Mouse (Mus musculus) heart, postnatal 14 days (tissue): ENCODE results near the gene Stip1. TPM values are rescaled to one million over a fixed set of nuclear protein-coding genes. Genes with fewer than 3 reads are reported as not detected.
"Not testable (repeated sequence)": the region's sequence is repeated elsewhere in the genome, so short reads cannot be mapped to it uniquely, and the experiment has no call there.

Experiments used
- DNase-seq, 2 experiments: peaks; one replicate each; pipeline ENCODE4 v3.0.0; 2021 to 2022
- intact Hi-C: fragments of 180-260 bp; cut with DNase I; formaldehyde crosslinking; loops from one replicate; pipeline ENCODE4 v1.15.1; 2025
- long read RNA-seq, 2 experiments: library from polyadenylated mRNA; stranded (forward); transcript quantifications; one replicate each; pipeline ENCODE4 v2.0.0; 2021
- total RNA-seq, 2 experiments: library from RNA; stranded (reverse); gene quantifications; 2 replicates each; pipeline ENCODE4 v1.2.3; 2021

The Stip1 gene
- total RNA-seq: 100 to 1,000 TPM in 1 of 2 experiments, 10 to 100 TPM in 1; 84.1 to 107 TPM
- long read RNA-seq, experiment 1, transcript Stip1-201 (14 exons, 2,108 nt): major isoform, 195 of 203 reads
- long read RNA-seq, experiment 1, partial matches to known transcripts: 6 of 203 reads
- long read RNA-seq, experiment 1, other reads (novel, unspliced or antisense): 2 of 203 reads
- long read RNA-seq, experiment 2, transcript Stip1-201 (14 exons, 2,108 nt): major isoform, 144 of 155 reads
- long read RNA-seq, experiment 2, partial matches to known transcripts: 7 of 155 reads
- long read RNA-seq, experiment 2, other reads (novel, unspliced or antisense): 4 of 155 reads

DNA sequence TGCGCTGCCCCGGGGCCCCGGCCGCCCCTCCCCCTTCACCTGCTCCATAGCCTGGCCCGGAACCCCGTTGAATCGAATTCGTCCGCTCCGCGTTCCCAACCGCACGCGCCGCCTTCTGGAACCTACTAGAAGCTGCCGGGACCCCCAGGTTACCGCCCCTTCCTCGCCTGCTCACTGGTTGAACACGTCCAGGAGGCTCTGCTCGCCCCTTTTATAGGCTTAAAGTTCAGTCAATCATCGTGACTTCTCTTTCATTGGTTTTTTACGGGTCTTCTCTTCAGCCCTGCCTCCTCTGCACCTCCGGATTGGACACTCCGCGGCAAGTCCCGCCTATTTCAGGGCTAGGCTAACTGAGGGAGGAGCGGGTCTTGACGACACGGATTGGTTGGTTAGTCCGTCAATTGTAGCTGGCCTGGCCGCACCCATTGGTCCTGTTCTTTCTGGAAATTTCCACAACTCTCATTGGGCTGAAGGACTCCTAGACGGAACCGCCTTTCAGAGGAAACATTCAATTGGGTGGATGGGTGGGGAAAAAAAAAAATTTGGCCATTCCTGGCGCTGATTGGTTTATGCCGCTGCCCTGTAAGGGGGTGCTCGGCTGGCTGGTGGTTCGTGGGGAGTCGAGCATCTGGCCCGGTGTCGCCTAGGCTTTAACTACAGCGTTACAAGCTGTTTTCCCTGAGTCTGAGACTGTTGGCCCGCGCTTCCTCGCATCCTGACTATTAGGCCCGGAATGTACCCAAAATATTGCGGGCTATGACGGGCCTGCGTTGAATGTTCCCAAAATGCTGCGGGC lies at the start of gene Stip1:
Gene Stip1, minus strand, starts transcription at position 127 of the 796 bp plus-strand sequence.
- peak; percentile 97 to 98 for DNase-seq
- intact Hi-C loops: no loop called here

DNA sequence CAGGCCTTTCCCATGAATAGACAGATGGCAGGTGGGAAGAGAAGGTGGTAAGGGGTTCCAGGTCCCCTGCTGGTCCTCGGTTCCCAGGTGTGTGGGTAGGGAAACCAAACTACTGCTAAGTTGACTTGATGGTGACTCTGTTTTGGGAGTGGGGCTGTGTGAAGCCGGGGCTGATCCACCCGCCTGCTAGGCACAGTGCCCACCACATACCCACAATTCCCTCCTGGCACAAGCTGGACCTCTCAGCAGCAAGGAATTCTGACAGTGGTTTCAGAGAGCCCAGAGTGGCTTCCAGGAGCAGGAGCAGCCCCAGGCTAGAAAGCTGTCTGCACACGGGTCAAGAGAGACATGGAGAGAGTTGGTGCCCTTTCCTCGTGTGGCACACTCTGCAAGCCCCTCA lies 49.3 kb upstream of the Stip1 start:
- peak in 1 of 2 experiments; percentile 50 for DNase-seq
- intact Hi-C loops: no loop called here

DNA sequence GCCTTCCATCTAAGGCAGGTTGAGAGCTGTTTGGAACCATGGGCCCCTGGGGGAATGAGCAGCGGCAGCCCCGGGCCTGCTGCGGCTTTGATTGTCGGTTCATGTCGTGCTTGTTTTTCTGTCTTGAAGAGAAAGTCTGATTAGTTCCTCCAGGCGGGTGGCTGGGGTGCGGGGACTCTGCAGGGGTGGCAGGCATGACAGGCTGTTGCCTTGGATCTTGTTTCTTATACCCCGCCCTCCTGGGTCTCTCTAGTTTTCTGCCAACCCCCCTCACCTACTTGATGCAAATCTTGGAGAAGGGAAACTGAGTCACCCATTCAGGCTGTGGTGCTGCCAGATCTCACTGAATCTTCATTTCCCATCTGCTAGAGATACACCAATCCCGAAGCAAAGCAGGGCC lies 48.8 kb upstream of the Stip1 start:
- intact Hi-C loops: no loop called here
- DNase-seq: no peak

DNA sequence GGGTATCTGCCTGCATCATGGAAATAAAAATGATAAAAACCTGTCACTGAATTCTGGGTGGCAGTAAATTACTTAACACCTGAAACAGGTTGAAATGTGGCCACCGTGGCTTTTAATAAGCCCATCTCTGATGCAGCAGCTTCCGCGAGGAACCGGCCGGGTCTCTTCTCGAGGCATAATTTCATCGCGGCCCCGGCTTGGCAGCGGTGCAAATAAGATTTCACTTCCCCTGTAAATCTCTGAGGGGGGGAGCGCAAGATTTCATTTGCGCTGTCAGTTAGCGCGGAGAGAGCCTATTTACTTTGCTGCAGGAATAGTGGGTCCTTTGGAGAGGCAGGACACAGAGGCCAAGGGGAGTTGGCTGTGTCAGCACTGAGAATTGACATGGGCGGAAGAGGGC lies 45.0 kb upstream of the Stip1 start:
- no peak for DNase-seq
- intact Hi-C loops: no loop called here

DNA sequence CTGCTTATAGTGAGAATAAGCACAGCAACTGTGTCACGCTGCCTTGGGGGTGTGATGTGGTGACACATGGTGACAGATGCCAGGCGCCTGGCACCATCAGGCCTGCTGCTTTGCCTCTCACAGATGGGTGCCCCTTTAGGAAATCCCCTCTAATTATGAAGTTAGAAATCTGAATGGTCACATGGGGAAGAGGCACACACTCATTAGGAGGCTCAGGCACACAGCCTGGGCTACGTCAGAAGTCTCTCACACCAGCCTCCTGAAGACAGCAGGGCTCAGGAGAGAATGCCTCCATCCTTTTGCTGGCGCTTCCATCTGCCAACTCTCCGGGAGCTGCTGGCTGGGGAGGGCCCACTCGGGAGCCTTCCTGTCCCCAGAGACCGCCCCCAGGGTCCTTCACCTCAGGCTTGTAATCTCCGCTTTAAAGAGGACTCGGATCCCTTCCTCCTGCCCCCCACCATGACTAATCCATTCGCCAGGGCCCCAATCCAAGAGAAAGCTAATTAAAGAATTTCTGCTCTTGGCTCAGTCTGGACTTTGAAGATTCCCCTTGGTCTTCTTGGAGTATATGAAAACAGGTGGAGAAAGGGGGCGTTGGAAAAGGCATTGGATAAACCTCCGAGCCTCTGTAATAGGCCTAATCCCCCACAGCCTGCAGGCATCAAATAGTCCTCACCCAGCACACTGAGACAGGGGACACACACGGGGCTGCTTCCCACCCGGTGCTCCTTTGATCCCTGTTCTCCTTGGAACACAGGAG lies 43.4 kb upstream of the Stip1 start:
- DNase-seq: no peak
- intact Hi-C loops: no loop called here

DNA sequence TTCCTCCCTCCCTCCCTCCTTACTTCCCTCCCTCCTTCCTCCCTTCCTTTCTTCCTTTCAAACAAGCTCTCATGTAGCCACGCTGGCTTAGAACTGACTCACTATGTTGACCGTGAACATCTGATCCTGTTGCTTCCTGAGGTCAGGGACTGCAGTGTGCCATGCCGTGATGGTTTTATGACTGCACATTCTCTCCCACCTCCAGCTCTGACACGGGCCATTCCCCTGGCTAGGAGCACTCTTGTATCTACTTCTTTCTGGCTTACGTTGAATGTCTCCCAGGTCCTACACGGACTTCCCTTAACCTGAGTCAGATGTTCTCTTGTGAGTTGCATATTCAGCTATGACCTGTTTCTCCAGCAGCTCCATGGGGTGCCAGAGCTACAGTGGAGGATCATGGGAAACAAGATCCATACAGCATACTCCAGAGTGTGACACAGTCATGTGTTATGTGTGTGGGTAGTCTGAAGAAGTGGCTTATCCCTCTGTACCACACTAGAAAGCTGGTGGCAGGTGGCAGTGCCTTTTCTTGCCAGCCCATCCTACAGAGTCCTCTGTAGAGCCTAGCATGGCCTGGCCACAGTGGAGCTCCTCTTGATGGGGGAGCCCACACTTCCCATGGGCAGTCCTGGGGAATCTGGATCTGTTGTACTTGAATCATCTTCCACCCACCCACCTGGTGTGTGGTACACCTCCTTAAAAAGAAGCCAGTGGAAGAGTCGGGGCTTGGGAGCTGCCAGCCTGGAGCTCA lies 41.9 kb upstream of the Stip1 start:
- DNase-seq: no peak
- intact Hi-C loops: no loop called here

DNA sequence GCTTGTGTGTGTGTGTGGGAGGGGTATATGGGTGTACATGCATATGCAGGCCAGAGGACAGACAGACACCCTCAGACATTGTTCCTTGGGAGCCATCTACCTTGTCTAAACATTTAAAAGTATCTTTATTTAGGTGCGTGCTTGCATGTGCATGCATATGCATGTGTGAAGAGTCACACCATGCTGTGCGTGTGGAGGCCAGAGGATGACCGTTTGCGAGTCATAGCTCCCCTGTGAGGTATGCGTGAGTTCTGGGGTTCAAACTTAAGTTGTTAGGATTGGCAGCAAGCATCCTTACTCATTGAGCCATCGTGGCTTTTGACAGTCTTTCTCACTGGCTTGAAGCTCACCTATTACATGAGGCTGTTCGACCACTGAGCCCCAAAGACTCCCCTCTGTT lies 38.5 kb upstream of the Stip1 start:
- intact Hi-C loops: no loop called here
- no peak for DNase-seq

DNA sequence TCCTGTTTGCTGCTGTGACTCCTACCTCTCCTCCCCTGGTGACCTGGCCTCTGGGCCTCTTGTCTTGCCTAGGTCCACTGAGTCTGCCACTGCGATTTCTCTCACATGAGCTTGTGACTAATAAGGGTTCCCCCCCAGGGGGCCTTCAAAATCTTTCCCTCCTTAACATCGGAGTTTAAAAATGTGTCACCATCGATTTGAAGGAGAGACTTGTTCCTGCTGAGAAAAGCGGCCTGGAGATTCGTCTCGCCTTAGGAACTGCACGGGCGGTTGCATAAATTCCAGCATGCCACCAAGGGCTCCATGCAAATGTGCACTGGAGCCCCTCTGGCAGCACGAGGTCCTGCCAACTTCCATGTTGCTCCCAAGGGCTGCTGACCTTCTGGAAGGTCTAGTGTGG lies 37.9 kb upstream of the Stip1 start:
- intact Hi-C loops: no loop called here
- DNase-seq: no peak

DNA sequence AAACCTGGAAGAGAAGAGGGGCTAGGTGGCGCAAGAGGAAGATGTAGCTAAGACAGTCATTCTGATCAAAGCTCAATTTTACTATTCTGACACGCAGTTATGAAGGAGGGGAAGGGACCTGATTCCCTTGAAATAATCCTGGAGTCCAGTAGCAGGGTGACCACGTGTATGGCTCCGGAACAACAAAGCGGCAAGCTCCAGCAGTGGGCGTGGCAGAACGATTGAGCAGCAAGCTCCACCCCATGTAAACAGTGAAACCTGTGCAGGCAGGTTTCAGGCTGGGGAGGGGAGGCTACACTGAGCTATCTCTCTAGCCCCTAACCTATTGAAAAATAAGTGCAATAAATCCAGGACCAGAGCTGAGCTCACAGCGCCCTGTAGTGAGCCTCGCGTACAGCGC lies 35.6 kb upstream of the Stip1 start:
- DNase-seq, intact Hi-C loops: not testable (repeated sequence)

DNA sequence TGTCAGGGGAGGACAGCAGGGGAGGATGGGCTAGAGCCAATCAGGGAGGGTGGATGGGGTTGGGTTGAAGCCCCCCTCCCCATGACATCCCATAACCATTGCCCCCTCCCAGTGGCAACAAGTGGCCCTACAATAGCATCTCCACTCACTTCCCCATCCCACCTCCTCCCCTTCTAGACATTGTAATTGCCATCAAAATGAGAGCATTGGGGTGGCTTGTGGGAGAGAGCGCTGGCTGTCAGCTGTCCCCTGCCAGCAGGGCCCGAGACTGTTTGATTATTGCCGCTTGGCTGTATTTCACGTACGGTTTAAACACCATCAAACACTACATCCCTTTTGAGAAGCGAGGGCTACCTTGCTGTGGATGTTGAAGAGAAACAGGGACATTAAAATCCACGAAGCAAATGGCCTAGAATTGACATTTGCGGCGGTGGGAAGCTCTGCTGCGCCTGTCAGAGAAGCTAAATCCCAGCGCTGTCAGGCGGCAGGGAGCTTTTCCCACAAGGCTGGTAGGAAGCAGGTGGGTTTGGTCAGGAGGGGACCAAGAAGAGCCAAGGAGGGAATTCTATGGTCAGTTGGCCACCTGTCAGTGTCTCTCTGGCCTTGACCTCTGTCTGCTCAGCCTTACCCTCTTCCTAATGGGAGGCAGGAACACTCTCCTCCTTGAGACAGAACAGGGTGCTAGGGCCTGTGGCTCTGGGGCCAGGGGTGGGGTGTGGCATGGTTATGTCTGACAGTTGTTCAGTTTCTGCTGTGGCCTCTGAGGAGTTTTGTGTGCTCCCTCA lies 34.4 kb upstream of the Stip1 start:
- intact Hi-C loops: no loop called here
- no peak for DNase-seq

DNA sequence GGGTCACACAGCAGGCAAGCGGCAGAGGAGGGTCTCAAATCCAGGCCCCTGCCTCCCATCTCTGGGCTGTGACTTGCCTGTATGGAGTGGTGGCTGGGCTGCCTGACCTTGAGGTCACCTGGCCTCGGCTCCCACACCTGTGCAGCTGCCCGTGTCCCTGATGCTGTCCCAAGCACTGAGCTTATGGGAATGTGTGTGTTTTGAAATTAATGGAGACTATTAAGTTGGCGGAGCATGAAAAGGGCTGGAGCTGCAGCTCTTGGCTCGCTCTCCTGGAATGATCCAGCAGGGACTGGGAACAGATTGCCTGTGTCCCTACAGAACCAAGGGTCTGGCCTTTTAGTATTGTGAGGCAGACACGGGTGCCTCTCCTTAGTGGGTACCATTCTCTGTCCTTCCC lies 32.5 kb upstream of the Stip1 start:
- intact Hi-C loops: no loop called here
- DNase-seq: no peak

DNA sequence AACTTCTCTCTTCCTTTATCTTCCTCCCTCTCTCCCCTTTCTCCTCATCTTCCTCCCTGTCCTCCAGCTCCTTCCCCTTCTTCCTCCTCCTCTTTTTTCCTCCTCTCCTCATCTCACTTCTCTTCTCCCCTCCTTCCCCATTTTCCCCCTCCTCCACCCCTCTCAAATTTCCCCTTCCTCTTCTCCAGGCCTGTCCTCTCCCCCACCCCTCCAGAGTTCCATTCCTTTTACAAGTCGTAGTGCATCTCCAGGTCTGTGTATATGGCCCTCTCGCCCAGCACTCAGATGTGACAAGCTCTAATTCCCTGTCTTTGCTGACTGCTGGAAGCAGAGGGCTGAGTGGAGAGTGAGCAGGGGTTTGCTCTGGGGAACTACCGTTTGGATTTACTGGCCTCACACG lies 31.0 kb upstream of the Stip1 start:
- no peak for DNase-seq
- intact Hi-C loops: no loop called here

DNA sequence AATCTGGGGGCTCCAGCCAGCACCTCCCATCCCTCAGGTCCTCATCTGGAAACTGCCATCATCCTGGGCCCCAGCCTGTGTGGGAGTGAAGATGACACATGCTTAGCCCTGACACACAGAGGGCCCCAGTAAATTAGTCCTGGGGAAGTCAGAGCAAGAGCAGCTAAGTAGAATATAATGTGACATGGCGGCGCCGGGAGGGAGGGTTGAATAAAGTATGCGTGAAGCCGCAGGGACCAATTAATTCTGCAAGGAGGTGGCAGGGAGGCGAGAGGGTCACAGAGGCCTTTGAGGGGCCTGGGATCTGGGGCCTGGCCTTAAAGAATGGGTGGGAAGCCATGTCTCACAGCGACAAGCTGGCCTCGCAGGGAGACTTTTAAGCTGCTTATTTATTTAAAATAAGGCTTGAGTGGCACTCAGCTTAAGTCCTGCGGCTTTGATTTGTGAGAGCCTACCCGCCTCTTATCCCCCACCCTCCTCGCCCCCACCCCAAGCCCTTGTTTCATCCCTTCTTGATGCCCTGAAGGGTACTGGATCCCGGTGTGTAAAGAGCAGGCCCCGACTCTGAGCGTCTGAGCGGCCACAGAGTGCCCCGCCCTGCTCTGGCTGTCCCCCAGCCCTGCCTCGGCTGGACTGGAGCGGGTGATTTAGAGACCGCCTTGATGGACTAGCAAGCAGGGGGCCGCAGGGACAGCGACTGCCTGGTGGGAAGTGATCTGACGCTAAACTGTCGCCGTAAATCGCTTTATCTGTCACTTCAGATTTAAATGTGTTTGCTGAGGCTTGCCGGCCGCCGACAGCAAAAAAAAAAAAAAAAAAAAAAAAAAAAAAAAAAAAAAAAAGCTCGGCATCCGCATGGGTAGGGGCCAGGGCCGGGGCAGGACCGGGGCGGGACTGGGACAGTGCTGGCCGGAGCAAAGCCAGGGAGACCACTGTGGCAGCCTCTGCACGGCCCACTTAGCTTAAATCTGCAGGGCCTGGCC lies 30.3 kb upstream of the Stip1 start:
- DNase-seq: peak; percentile 51 to 57
- intact Hi-C loops: loop anchor here (5.0 to 10.0 kb wide), 3 partner anchors 32 to 365 kb away; partner anchors contain the start of gene Mark2

DNA sequence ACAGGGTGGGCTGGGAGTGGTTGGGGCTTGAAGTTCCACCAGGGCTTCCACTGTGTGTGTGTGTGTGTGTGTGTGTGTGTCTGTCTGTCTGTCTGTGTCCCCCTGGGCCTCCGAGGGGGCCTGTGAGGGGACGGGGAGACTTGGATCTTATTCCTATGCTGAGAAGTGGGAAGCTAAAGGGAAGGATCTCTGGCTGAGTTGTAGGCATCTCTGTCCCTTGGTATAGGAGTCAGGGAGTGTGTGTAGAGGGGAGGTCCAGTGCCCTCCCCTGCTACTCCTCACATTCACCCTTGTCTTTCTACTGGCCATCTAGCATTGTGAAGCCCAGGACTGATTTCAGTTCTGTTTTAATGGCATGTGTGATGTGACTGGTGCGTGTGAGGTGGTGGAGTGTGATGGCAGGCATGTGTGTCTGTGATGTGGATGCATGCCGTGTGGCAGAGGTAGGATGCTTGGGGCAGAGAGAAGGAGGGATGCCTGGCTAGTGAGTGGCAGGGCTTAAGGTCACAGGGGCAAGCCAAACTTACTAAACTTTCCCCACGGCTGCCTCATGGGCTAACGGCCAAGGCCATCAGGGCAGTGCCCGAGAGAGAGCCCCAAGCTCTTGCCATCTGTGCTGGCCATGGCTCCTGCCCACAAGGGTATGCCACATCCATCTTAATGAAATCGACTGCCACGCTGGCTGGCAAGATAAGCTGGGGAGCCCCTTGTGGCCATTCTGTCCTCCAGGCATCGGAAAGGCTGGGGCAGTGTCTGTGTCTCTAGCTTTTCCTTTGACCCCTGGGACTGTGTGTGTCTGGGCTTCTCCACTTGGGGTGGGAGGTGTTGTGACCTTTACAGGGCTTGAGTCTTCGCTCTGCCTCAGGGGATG lies 29.1 kb upstream of the Stip1 start:
- DNase-seq: no peak
- intact Hi-C loops: loop anchor here (1.0 to 10.0 kb wide), 5 partner anchors 33 to 366 kb away; partner anchors contain the start of gene Mark2

DNA sequence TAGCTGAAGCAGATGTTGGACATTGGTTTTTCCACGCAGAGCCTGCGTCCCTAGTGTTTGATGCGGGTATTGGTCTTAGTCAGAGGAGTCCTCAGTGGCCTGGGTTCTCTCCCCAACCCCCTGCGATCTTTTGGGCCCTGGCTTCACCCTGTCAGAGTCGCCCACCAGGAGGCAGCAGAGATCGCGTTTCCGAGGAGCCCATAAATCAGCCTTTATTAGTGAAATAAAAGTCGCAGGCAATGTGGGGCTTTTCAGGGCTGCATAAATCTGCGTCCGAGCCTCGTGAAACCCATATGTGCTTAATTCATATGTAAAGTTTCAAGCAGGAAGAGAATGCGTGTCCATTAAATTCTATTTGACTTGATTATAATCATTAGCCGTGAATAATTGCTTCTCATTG lies 28.4 kb upstream of the Stip1 start:
- peak; percentile 86 to 92 for DNase-seq

DNA sequence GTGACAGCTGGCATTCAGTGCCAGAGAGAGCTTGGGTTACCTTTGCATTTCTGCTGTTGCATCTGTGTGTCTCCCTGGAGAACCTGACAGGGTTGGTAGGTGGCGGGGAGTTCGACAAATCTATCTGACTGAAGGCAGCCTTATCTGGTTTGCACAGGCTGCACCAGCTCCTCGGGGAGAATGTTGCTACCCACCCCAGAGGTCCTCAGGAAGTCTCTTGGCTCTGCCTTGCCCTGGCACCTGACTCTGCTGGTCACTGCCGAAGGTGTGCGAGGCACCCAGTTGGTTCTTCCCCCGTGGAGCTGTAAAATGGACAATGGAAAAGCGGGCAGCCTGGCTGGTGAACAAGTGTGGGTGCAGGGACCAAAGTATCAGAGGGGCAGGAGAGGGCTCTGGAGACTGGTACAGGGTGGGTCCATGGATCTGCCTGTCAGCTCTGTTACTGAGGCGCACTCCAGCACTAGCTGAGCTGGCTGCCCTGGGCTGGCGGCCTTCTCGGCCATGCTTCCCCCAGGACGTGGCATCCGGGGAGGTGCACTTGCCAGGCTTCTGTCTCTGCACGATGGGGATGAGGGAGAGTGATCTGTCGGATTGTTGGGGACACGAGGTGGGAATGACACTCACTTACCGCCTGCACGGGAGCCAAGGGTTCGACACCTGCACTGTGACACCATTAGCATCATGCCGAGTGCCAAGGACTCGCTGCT lies 27.7 kb upstream of the Stip1 start:
- intact Hi-C loops: loop anchor here (1.0 to 10.0 kb wide), 5 partner anchors 35 to 367 kb away; partner anchors contain the start of gene Mark2
- no peak for DNase-seq

More for the DNA sequence above, 28.4 kb upstream of the Stip1 start:
- intact Hi-C loops: loop anchor here (1.0 to 10.0 kb wide), 5 partner anchors 34 to 367 kb away; partner anchors contain the start of gene Mark2
